Mouse (Mus musculus) thymus, postnatal 0 days (tissue): ENCODE measurements around the gene Fam207a. TPM values are rescaled to one million over a fixed set of nuclear protein-coding genes. Genes with fewer than 3 reads are reported as not detected.

Experiments used
- DNase-seq: peaks from one replicate; pipeline ENCODE4 v3.0.0-alpha.2; 2015; ENCODE audit warnings: low spot score
- polyA plus RNA-seq: library from polyadenylated mRNA; unstranded; fragments of >200 nt; fragmentation: Nextera tagmentation; extraction: Ambion mirVana; gene quantifications from 2 replicates; pipeline ENCODE4 v1.2.1, GENCODE M21; 2015

Fam207a gene
- polyA plus RNA-seq, 1 experiment from 2014 or later: 51.5 TPM

DNA sequence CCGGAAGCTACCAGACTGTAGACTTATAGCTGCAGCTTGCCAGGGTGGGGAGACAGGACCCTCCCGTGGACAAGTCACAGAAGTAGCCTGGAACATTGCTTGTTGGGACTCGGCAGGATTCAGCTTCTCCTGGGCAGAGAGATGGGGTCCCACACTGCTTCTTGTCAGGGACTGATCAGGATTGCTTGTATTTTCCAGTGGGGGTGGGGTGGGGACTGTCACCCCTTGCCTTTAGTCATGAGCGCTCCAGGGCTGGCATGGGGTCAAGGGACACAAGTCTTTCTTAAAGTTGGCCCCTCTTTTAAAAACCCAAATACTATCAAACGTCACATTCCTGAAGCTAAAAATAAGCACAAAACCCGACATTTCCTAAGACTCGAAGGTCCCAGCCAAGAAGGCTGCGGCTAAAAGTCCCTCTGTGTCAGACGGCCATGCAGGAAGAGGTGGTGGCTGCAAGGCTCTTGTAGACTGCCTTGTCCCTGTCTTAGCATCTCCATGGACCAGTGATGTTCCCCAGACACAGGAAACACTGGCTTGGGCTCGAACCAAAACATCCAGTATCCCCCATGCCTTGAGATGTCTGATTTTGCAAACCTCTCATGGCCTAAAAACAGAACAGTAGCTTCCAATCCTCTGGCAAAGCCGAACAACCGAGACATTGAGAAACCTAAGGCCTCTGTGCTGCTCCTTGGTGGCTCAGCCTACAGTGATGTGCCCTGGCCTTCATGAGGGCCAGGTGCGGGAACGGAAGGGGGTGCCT, 60.2 kb downstream of the Fam207a start:
- DNase-seq: no peak

DNA sequence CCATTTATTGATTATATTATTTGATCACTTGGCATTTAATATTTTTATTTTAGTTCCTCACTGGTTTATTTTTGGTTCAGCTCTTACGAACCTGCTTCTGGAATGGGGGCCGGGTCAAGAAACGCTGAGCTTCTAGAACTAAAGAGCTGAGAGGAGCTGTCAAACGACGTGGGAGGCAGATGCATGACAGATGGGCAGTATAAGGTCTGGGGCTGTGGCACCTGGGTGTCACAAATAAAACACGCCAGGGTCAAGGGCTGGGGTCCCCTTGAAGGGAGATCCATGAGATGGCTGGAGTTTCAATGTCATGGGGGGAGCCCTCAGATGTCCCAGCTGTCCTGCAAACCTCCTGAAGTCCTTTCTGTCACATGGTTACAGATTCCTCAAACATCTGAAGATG, 60.8 kb downstream of the Fam207a start:
- no peak for DNase-seq

DNA sequence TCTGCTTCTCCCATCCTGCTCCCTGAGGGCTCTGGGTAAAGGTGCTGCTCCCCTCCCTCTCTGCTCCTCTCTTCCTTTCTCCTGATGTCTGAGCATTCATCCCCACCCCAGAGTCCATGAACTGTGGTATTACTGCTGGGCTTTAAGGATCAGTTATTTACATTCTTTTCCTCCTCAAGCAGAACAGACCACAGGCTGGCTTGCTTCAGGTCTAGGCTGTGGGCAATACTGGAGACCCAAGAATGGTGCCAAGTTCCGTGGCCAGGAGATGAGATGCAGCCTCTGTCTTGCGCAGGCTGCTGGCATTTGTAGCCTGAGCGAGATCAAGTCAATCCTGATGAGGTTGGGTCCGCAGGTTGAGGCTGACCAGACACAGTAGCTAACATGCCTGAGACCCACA, 63.8 kb downstream of the Fam207a start:
- no peak for DNase-seq

DNA sequence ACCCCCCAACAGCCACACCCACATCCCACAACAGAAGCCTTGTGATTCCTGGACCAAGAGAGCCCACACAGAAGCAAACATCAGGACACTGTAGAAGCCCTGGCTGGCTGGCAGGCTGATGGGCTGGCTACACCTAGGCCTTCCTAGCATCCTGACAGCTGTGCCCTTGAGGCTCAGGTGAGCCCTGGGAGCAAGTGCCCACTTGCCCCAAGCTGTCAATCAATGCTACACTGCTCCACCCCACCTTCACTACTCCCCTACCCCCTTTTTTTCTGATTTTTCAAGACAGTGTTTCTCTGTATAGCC, 65.5 kb downstream of the Fam207a start:
- DNase-seq: no peak

DNA sequence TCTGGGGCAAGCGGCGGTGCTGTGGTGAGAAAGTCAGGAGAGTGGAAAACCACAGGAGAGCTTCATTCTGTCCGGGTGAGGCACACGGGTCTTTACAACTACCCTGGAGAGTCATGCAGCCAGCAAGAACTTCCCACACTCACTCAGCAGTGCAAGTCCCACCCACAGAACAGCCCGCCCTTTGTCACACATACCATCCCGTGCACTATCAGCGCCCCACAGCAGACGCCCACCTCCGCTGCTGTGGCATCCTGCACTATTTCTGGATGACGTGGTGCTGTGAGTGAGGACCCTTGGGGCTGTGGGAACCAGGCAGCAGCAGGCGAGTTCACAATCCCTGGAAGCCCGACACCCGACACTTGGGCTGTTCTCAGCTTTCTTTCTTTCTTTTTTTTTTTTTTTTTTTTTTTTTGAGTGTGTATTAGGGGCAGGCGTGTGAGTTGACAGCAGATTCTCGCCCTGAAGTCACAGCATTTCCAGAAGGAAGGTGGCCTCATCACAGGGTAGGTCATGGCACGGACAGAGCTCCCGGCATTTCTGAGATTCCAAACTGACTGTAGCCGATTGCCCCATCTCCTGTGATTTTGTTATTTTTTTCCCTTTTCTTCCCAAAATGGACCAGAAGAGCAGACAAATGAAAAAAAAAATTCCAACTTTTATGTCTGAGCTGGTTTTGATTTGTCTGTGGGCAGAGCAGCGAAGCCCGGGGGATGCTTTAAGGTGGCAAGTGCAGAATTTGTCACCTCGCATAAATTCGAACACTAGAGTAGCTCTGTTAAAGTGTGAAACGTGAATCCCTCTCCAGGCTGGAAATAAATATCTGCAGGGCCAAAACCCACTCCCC, 66.0 kb downstream of the Fam207a start:
- no peak for DNase-seq

DNA sequence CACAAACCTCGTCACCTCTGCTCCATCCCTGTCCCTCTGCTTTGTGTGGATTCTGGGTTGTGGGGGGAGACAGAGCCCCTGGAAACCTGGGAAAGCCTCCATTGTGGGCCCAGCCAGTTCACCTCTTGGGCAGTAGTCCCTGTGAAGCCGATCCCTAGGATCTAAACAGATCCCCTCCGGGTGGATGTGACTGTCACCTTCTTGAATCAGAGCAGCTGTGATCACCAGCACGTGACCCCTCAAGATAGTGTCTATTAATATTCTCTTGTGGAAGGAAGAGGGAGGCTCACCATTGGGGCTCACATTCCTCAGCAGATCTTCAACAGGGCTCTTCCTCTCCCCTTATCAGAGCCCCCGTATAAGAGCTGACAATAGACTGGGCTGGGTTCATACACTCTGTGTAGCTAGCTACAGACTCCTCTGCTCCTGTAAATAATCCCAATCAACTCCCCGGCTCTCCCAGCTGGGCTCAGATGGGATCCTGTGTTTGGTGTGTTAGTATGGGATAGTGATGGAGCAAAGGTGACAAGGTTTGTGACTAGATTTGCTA, 66.8 kb downstream of the Fam207a start:
- no peak for DNase-seq

DNA sequence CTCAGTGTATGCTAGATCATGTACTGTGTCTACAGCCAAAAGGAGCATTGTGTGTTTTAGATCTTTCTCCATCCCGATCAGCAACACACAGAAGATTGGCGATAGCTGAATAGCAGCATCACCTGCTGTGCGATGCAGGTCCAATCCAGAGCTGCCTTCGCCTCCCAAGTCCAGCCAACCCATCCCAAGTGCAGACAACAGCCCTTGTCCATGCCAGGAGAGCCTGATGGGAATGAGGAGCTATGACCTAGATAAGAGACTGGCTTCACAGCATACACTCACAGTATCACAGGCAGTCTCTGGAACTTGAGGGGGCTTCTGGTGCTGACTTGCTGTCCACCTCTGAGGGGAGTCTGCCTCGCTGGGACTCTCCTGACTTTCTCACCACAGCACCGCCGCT, 67.4 kb downstream of the Fam207a start:
- DNase-seq: no peak

DNA sequence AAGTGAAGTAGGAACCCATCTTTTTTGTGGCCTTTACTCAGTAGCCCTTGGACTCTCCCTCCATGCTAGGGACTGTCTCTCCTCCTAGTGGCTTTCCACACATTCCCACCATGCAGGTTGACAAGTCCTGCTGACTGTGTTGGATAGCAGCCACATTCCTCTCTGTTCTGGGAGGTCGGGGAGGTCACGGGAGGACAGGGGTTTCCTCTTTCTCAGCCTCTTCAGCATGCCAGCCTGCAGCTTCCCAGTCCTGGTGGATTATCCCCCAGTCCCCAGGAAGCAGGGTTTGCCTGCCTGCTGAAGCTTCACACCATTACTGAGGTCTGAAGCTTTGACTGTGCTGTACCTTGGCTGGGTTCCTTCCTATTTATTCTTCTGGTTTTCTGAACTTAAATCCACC, 67.8 kb downstream of the Fam207a start:
- no peak for DNase-seq

DNA sequence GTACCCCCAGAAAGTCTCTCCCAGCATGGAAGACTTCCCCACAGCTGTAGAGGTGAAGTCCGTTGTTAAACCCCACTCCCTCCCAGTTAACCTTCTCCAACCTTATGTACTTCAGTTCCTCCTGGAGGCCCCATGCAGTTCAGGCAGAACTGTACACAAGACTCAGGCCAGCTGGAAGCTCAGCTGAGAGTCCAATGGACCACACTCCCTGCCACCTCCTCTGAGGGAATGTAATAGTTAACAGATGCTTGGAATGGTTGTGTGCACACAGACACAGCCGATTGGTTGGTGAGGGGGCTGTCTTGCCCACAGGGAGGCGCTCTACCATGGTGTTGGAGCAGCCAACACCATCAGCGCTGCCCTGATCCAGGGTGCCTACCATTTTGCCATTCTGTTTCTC, 73.3 kb downstream of the Fam207a start:
- DNase-seq: no peak

DNA sequence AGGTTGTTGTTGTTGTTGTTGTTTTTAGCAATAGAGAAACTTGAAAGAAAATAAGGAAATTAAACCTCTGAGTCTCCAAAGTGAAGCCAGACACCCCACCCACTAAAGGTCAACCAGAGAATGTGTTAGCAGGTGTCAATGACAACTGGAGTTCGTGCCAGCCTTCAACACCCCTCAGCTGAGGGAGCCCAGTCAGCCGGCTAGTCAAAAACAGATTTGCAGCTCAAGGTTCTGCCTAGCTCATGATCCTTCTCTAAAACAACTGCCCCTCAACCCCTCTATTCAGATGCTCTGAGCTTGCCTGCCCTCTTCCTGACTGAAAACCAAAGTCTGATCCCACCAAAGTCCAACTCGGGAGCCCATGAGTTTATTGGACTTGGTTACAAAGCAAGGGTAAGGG, 73.8 kb downstream of the Fam207a start:
- DNase-seq: no peak

DNA sequence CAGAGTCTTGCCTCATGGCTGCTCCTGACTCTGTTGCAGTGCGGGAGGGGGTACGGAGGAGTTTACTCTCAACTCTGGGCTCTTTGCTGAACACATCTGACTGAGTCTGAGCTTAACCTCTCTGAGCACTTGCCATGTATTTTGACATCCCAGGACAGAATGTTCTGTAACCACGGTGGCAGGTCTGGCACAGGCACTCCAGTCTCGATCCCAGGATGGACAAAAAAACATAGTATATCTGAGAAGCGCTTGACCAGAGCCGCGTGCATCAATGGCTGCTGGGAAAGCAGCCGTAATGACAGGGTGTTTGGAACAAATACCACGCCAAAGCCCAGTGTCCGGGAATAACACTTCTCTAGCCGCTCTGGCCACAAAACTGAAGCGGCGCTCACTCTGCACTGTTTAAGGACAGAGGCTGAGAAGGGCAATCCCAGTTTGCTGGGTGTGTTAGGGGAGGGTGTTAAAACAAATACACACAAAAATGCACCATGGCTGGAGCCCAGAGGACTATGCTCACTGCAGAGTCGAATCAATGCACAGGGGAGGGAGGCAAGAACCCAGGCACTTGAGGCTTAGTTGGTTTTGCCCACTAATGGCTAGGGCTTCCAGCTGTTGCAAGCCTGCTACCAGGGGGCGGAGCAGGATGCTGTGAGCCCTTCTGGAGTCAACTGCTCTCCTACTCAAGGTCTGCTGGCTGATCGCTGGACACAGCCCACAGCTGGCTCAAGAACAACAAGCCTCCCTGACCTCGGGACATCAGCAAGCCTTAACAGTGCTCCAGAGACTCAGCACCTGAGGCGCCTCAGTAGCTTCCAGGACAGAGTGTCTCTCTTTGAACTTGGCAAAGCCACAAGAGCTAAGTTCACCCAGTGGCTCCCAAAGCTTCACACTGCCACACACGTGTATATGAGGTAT, 74.5 kb downstream of the Fam207a start:
- DNase-seq: no peak

DNA sequence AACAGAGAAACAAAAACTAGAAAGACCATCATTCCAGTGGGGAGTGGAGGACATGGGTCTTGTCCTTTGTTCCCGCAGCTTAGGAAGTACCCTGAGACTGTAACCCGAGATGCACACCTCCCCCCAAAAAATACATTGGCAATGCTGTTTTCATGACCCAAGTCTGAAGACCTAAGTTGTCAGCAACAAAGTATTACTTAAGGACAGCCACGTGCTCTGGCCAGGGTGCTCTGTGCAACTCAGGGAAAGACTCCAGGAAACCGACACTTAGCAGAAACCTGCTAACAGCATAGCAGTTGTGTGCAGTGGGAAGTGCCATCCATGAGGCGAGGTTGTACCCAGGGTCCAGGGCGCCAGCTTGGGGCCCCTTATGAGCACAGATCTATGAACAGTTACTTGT, 75.3 kb downstream of the Fam207a start:
- no peak for DNase-seq

DNA sequence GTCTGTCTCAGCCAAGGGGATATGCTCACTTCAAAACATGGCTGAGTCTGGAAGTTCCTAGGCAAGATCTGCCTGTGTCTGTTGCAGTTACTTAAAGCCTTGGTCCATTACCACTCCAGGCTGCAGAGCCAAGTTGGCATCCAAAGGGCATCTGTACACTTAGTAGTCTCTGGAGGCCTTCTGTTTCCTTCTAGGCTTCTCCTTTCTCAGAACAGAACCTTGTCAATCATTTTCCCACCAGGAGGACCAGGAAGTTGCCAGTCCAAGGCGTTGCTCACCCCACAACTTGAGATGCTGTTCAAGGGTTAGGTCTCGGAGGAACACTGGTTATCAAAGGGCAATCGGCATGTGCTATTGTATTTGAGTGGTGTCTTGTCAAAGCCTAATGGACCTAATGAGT, 76.6 kb downstream of the Fam207a start:
- no peak for DNase-seq

DNA sequence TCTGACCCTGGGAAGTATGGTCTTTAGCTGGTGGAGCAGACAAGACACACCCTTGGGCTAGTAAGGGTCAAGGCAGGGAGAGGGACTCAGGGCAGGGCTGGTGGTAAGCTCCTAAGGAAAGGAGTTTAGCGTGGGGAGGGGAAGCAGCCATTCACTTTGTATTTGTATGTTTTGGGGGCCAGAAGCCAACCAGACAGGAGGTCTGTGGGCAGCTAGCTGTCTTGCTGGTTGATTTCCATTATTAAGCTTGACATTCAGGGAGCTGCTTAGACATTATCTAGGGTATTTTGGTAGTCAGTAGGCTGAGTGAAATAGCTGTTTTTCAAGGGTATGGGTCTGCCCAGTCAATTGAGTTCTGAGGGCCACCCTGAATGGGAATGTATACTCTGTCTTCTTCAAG, 77.6 kb downstream of the Fam207a start:
- no peak for DNase-seq

Other genes with a start within 250 kb of the Fam207a start
- 1.3 and 1.8 TPM in 2 replicates for gene Adarb1, start 97.5 kb downstream of the Fam207a start, polyA plus RNA-seq
- 121 and 126 TPM in 2 replicates for gene Itgb2, start 14.5 kb upstream of the Fam207a start, polyA plus RNA-seq
- gene Pttg1ip, start 65.9 kb upstream of the Fam207a start, polyA plus RNA-seq: 79.8 and 85.6 TPM in 2 replicates
- gene Sumo3, start 90.3 kb upstream of the Fam207a start, polyA plus RNA-seq: 251 and 259 TPM in 2 replicates
- gene Gm49325, start 90.4 kb upstream of the Fam207a start, polyA plus RNA-seq: 9.2 and 23.4 TPM in 2 replicates
- gene Ube2g2, start 106.5 kb upstream of the Fam207a start, polyA plus RNA-seq: 67.9 and 69.8 TPM in 2 replicates
- gene Tspear, start 170.8 kb upstream of the Fam207a start, polyA plus RNA-seq: 0.77 and 0.84 TPM in 2 replicates
- gene Gm19402, start 175.0 kb upstream of the Fam207a start, polyA plus RNA-seq: not detected in 2 replicates
- not detected in 2 replicates for gene Gm9508, start 181.4 kb upstream of the Fam207a start, polyA plus RNA-seq
- not detected in 2 replicates for gene Gm10272, start 190.8 kb upstream of the Fam207a start, polyA plus RNA-seq
- gene Gm10024, start 195.7 kb upstream of the Fam207a start, polyA plus RNA-seq: not detected in 2 replicates
- not detected in 2 replicates for gene Gm10142, start 200.0 kb upstream of the Fam207a start, polyA plus RNA-seq
- gene Krtap12-1, start 204.8 kb upstream of the Fam207a start, polyA plus RNA-seq: not detected in 2 replicates
- not detected in 2 replicates for gene Gm10100, start 210.7 kb upstream of the Fam207a start, polyA plus RNA-seq
- not detected in 2 replicates for gene Gm18596, start 226.9 kb upstream of the Fam207a start, polyA plus RNA-seq
- gene Gm9736, start 235.6 kb upstream of the Fam207a start, polyA plus RNA-seq: not detected in 2 replicates
- gene Gm3233, start 243.9 kb upstream of the Fam207a start, polyA plus RNA-seq: not detected in 2 replicates